Mouse (Mus musculus) left cerebral cortex, adult 11 months (tissue): ENCODE data around the gene Olfr361.
"Not testable (repeated sequence)": the region's sequence is repeated elsewhere in the genome, so short reads cannot be mapped to it uniquely, and the experiment has no call there.

Source experiments
- DNase-seq: peaks from one replicate; pipeline ENCODE4 v3.0.0; 2022; ENCODE audit warnings: low spot score

Gene Olfr361

GRCm38 (mm10) chr2:37089190-37089589, at the start of gene Olfr361:
Gene Olfr361 (minus strand): TSS chr2:37089290.
- not testable (repeated sequence) for DNase-seq

- DNase-seq = no peak
Measured at GRCm38 (mm10) chr2:37117810-37118209, 28.7 kb upstream of the Olfr361 start, which contains the start of gene Olfr362. Gene Olfr362 (minus strand): TSS chr2:37117910.

- no peak for DNase-seq
Measured at GRCm38 (mm10) chr2:37065446-37065845, 23.6 kb downstream of the Olfr361 start, which contains the start of gene Olfr360. Gene Olfr360 (plus strand): TSS chr2:37065746.
